Mouse (Mus musculus): ENCODE results near the gene Atrnl1. TPM values are rescaled to one million over a fixed set of nuclear protein-coding genes. Genes with fewer than 3 reads are reported as not detected.

The Atrnl1 gene
- 8.1 and 9.2 TPM in 2 replicates for total RNA-seq (2017)

GRCm38 (mm10) chr19:57610476-57611261 is at the start of gene Atrnl1:
Atrnl1 (plus strand) TSS chr19:57611034.
- ATAC-seq (replicated peaks in 1 of 2; ENCODE audit: insufficient read depth in 1 of 2, low FRiP score in 2 of 2, low TSS enrichment in 1 of 2, low read depth in 1 of 2, poor library complexity in 2 of 2, severe bottlenecking in 2 of 2), result peak; percentile 65 to 67; a peak in 3 of 4 replicates

GRCm38 (mm10) chr19:57561486-57561885 is 49.3 kb upstream of the Atrnl1 start:
- no peak for ATAC-seq (replicated peaks in 1 of 2; ENCODE audit: insufficient read depth in 1 of 2, low FRiP score in 2 of 2, low TSS enrichment in 1 of 2, low read depth in 1 of 2, poor library complexity in 2 of 2, severe bottlenecking in 2 of 2)

GRCm38 (mm10) chr19:57569040-57569439 is 41.8 kb upstream of the Atrnl1 start:
- ATAC-seq (replicated peaks in 1 of 2; ENCODE audit: insufficient read depth in 1 of 2, low FRiP score in 2 of 2, low TSS enrichment in 1 of 2, low read depth in 1 of 2, poor library complexity in 2 of 2, severe bottlenecking in 2 of 2), result no peak

GRCm38 (mm10) chr19:57572360-57573237 is 38.2 kb upstream of the Atrnl1 start:
- no peak for ATAC-seq (replicated peaks in 1 of 2; ENCODE audit: insufficient read depth in 1 of 2, low FRiP score in 2 of 2, low TSS enrichment in 1 of 2, low read depth in 1 of 2, poor library complexity in 2 of 2, severe bottlenecking in 2 of 2)

GRCm38 (mm10) chr19:57573470-57573869 is 37.4 kb upstream of the Atrnl1 start:
- no peak for ATAC-seq (replicated peaks in 1 of 2; ENCODE audit: insufficient read depth in 1 of 2, low FRiP score in 2 of 2, low TSS enrichment in 1 of 2, low read depth in 1 of 2, poor library complexity in 2 of 2, severe bottlenecking in 2 of 2)

GRCm38 (mm10) chr19:57575027-57575426 is 35.8 kb upstream of the Atrnl1 start:
- ATAC-seq (replicated peaks in 1 of 2; ENCODE audit: insufficient read depth in 1 of 2, low FRiP score in 2 of 2, low TSS enrichment in 1 of 2, low read depth in 1 of 2, poor library complexity in 2 of 2, severe bottlenecking in 2 of 2), result no peak

- no peak for ATAC-seq (replicated peaks in 1 of 2; ENCODE audit: insufficient read depth in 1 of 2, low FRiP score in 2 of 2, low TSS enrichment in 1 of 2, low read depth in 1 of 2, poor library complexity in 2 of 2, severe bottlenecking in 2 of 2)
Observed at GRCm38 (mm10) chr19:57576836-57577235, 34.0 kb upstream of the Atrnl1 start.

GRCm38 (mm10) chr19:57577256-57577655 is 33.6 kb upstream of the Atrnl1 start:
- no peak for ATAC-seq (replicated peaks in 1 of 2; ENCODE audit: insufficient read depth in 1 of 2, low FRiP score in 2 of 2, low TSS enrichment in 1 of 2, low read depth in 1 of 2, poor library complexity in 2 of 2, severe bottlenecking in 2 of 2)

- no peak for ATAC-seq (replicated peaks in 1 of 2; ENCODE audit: insufficient read depth in 1 of 2, low FRiP score in 2 of 2, low TSS enrichment in 1 of 2, low read depth in 1 of 2, poor library complexity in 2 of 2, severe bottlenecking in 2 of 2)
Observed at GRCm38 (mm10) chr19:57580962-57581361, 29.9 kb upstream of the Atrnl1 start.

GRCm38 (mm10) chr19:57585231-57585792 is 25.5 kb upstream of the Atrnl1 start:
- no peak for ATAC-seq (replicated peaks in 1 of 2; ENCODE audit: insufficient read depth in 1 of 2, low FRiP score in 2 of 2, low TSS enrichment in 1 of 2, low read depth in 1 of 2, poor library complexity in 2 of 2, severe bottlenecking in 2 of 2)

- peak; percentile 29 to 49; a peak in 1 of 4 replicates for ATAC-seq (replicated peaks in 1 of 2; ENCODE audit: insufficient read depth in 1 of 2, low FRiP score in 2 of 2, low TSS enrichment in 1 of 2, low read depth in 1 of 2, poor library complexity in 2 of 2, severe bottlenecking in 2 of 2)
Observed at GRCm38 (mm10) chr19:57586172-57586571, 24.7 kb upstream of the Atrnl1 start.

- ATAC-seq (replicated peaks in 1 of 2; ENCODE audit: insufficient read depth in 1 of 2, low FRiP score in 2 of 2, low TSS enrichment in 1 of 2, low read depth in 1 of 2, poor library complexity in 2 of 2, severe bottlenecking in 2 of 2), result no peak
Observed at GRCm38 (mm10) chr19:57589516-57589915, 21.3 kb upstream of the Atrnl1 start.

GRCm38 (mm10) chr19:57590895-57591294 is 19.9 kb upstream of the Atrnl1 start:
- no peak for ATAC-seq (replicated peaks in 1 of 2; ENCODE audit: insufficient read depth in 1 of 2, low FRiP score in 2 of 2, low TSS enrichment in 1 of 2, low read depth in 1 of 2, poor library complexity in 2 of 2, severe bottlenecking in 2 of 2)

- ATAC-seq (replicated peaks in 1 of 2; ENCODE audit: insufficient read depth in 1 of 2, low FRiP score in 2 of 2, low TSS enrichment in 1 of 2, low read depth in 1 of 2, poor library complexity in 2 of 2, severe bottlenecking in 2 of 2), result no peak
Observed at GRCm38 (mm10) chr19:57591631-57592030, 19.2 kb upstream of the Atrnl1 start.

- no peak for ATAC-seq (replicated peaks in 1 of 2; ENCODE audit: insufficient read depth in 1 of 2, low FRiP score in 2 of 2, low TSS enrichment in 1 of 2, low read depth in 1 of 2, poor library complexity in 2 of 2, severe bottlenecking in 2 of 2)
Observed at GRCm38 (mm10) chr19:57592355-57592754, 18.5 kb upstream of the Atrnl1 start.

- ATAC-seq (replicated peaks in 1 of 2; ENCODE audit: insufficient read depth in 1 of 2, low FRiP score in 2 of 2, low TSS enrichment in 1 of 2, low read depth in 1 of 2, poor library complexity in 2 of 2, severe bottlenecking in 2 of 2), result no peak
Observed at GRCm38 (mm10) chr19:57599126-57599525, 11.7 kb upstream of the Atrnl1 start.

- ATAC-seq (replicated peaks in 1 of 2; ENCODE audit: insufficient read depth in 1 of 2, low FRiP score in 2 of 2, low TSS enrichment in 1 of 2, low read depth in 1 of 2, poor library complexity in 2 of 2, severe bottlenecking in 2 of 2), result no peak
Observed at GRCm38 (mm10) chr19:57600233-57600929, 10.5 kb upstream of the Atrnl1 start.
